Mouse (Mus musculus) forebrain, embryonic 13.5 days (tissue): ENCODE results near the gene Cdk19. TPM values are rescaled to one million over a fixed set of nuclear protein-coding genes. Genes with fewer than 3 reads are reported as not detected.

ENCODE experiments used
- polyA plus RNA-seq: library from polyadenylated mRNA; unstranded; fragments of >200 nt; fragmentation: Nextera tagmentation; extraction: Ambion mirVana; gene quantifications from 2 replicates; pipeline ENCODE4 v1.2.1, GENCODE M21; 2015

The Cdk19 gene
- polyA plus RNA-seq, 1 experiment from 2014 or later = 11.2 TPM

Other genes with a start within 250 kb of the Cdk19 start
- gene Slc16a10, start 197.3 kb upstream of the Cdk19 start, polyA plus RNA-seq = 3.1 and 6.8 TPM in 2 replicates
- gene Rpf2, start 92.5 kb upstream of the Cdk19 start, polyA plus RNA-seq = 80.9 and 84.4 TPM in 2 replicates
- gene Gtf3c6, start 81.5 kb upstream of the Cdk19 start, polyA plus RNA-seq = 116 and 122 TPM in 2 replicates
- gene Amd1, start 37.4 kb upstream of the Cdk19 start, polyA plus RNA-seq = 53.4 and 55.9 TPM in 2 replicates
- gene Slc22a16, start 230.8 kb downstream of the Cdk19 start, polyA plus RNA-seq = not detected in 2 replicates